11 mouse cellular contexts compared by ENCODE assay signal in the genomic region with DNA sequence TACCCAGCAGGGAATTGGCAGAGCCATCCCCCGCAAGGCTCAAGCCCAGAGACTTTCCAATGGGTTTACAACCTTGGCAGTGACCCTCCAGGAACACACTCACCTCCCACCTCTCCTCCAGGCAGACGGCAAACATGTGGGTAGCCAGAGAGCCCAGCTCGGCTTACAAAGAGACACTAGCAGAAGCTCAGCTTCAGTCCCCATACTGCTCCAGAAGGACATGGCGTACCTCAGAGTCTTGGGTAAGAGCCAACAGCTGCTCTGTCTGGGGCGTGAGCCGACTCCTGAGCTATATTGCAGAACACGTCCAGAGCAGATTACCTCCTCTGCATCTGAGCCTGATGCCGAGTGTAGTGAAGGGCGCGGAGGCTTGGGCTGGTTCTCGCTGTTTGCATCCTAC. TPM values are rescaled to one million over a fixed set of nuclear protein-coding genes. Genes with fewer than 3 reads are reported as not detected.
DNase-seq lines count a peak whose midpoint lies in the region; ATAC-seq and TF ChIP-seq lines count a peak whose summit lies in the region.
"Had no signal": no experiment of that assay in that cellular context is flagged by ENCODE, and none has a peak within 500 bp of the region (broad histone marks: within the 10 kb centered on the region; RNA-seq: fewer than 3 reads in every experiment).

No protein-coding gene starts in this region.

- WGBS in embryonic facial prominence, embryonic 14.5 days = 65% methylated on average over 9 of the region's 11 CpGs
- 88% methylated on average over 11 of the region's 11 CpGs for WGBS in embryonic facial prominence, embryonic 10.5 days
- 58% methylated on average over 11 of the region's 11 CpGs for WGBS in hindbrain, postnatal 0 days
- WGBS in hindbrain, embryonic 16.5 days = 74% methylated on average over 11 of the region's 11 CpGs
- 72% methylated on average over 11 of the region's 11 CpGs for WGBS in intestine, embryonic 16.5 days

- peak; percentile 60 for DNase-seq in embryonic facial prominence, embryonic 14.5 days (ENCODE audit: low spot score)
- no peak for DNase-seq in embryonic facial prominence, embryonic 10.5 days (ENCODE audit: low spot score)
- DNase-seq in hindbrain, postnatal 0 days (ENCODE audit: low spot score) = peak; percentile 54
- DNase-seq in right cerebral cortex, postnatal 25 days = peak; percentile 14
- DNase-seq in right cerebral cortex, postnatal 10 days (ENCODE audit: low spot score in 2 of 2) = no peak
- peak; percentile 68 for DNase-seq in testis, postnatal 10 days (ENCODE audit: low spot score)
- DNase-seq: cerebellum, adult 9-11 months; lung, postnatal 10 days had no signal

- H3K36me3 ChIP-seq in embryonic facial prominence, embryonic 14.5 days (ENCODE audit: control insufficient read depth, insufficient read depth, low read length) = no peaks in the 10 kb centered on the region
- peaks cover 10% of the 10 kb centered on the region; the same call in 1 of the 2 replicates for H3K36me3 ChIP-seq in embryonic facial prominence, embryonic 10.5 days (replicated peaks)
- H3K36me3 ChIP-seq in hindbrain, postnatal 0 days (ENCODE audit: insufficient read depth, low read length) = no peaks in the 10 kb centered on the region
- no peaks in the 10 kb centered on the region for H3K36me3 ChIP-seq in hindbrain, embryonic 16.5 days (ENCODE audit: control insufficient read depth, insufficient read depth, low read length)
- no peaks in the 10 kb centered on the region for H3K36me3 ChIP-seq in intestine, embryonic 16.5 days (ENCODE audit: control insufficient read depth, insufficient read depth, low read length)
- H3K36me3 ChIP-seq: hindbrain, embryonic 12.5 days had no signal

- H3K27me3 ChIP-seq in embryonic facial prominence, embryonic 14.5 days (replicated peaks; ENCODE audit: control insufficient read depth, insufficient read depth, low read length) = no peaks in the 10 kb centered on the region
- no peaks in the 10 kb centered on the region for H3K27me3 ChIP-seq in embryonic facial prominence, embryonic 10.5 days (replicated peaks; ENCODE audit: low read depth, poor library complexity, severe bottlenecking)
- no peaks in the 10 kb centered on the region for H3K27me3 ChIP-seq in hindbrain, postnatal 0 days (ENCODE audit: insufficient read depth, low read length)
- H3K27me3 ChIP-seq in hindbrain, embryonic 16.5 days (replicated peaks; ENCODE audit: control insufficient read depth, insufficient read depth, low read length) = no peaks in the 10 kb centered on the region
- no peaks in the 10 kb centered on the region for H3K27me3 ChIP-seq in intestine, embryonic 16.5 days (replicated peaks; ENCODE audit: control insufficient read depth, insufficient read depth, low read length)
- H3K27me3 ChIP-seq: hindbrain, embryonic 12.5 days had no signal

- TF ChIP-seq CTCF in hindbrain, postnatal 0 days (IDR thresholded peaks at IDR 0.05; ENCODE audit: low read depth) = no peak

- no peak overlapping the region for H3K27ac ChIP-seq in embryonic facial prominence, embryonic 14.5 days (replicated peaks; ENCODE audit: low read depth, low read length)
- H3K27ac ChIP-seq in embryonic facial prominence, embryonic 10.5 days (replicated peaks) = no peak overlapping the region
- no peak overlapping the region for H3K27ac ChIP-seq in hindbrain, postnatal 0 days
- H3K27ac ChIP-seq in hindbrain, embryonic 16.5 days (ENCODE audit: low read depth, low read length) = no peak overlapping the region
- H3K27ac ChIP-seq in intestine, embryonic 16.5 days (ENCODE audit: low read length) = no peak overlapping the region
- H3K27ac ChIP-seq: hindbrain, embryonic 12.5 days had no signal

- no peak overlapping the region for H3K4me3 ChIP-seq in embryonic facial prominence, embryonic 14.5 days (ENCODE audit: low read depth, low read length)
- no peak overlapping the region for H3K4me3 ChIP-seq in embryonic facial prominence, embryonic 10.5 days
- no peak overlapping the region for H3K4me3 ChIP-seq in hindbrain, postnatal 0 days (ENCODE audit: low read length)
- H3K4me3 ChIP-seq in hindbrain, embryonic 16.5 days (ENCODE audit: low read length) = no peak overlapping the region
- no peak overlapping the region for H3K4me3 ChIP-seq in intestine, embryonic 16.5 days (ENCODE audit: low read length)
- H3K4me3 ChIP-seq: hindbrain, embryonic 12.5 days had no signal

- ATAC-seq in embryonic facial prominence, embryonic 14.5 days (ENCODE audit: low read depth) = peak; percentile 66
- peak; percentile 43; the same call in 1 of the 2 replicates for ATAC-seq in hindbrain, postnatal 0 days
- ATAC-seq in hindbrain, embryonic 16.5 days = no peak
- no peak for ATAC-seq in intestine, embryonic 16.5 days

- H3K9ac ChIP-seq in embryonic facial prominence, embryonic 14.5 days (ENCODE audit: low read depth, low read length) = no peak overlapping the region
- H3K9ac ChIP-seq in hindbrain, postnatal 0 days (replicated peaks; ENCODE audit: low read length) = no peak overlapping the region
- H3K9ac ChIP-seq in hindbrain, embryonic 16.5 days (ENCODE audit: low read depth, low read length) = no peak overlapping the region
- H3K9ac ChIP-seq in intestine, embryonic 16.5 days (ENCODE audit: low read depth, low read length) = no peak overlapping the region
- H3K9ac ChIP-seq: hindbrain, embryonic 12.5 days had no signal

- no peaks in the 10 kb centered on the region; the same call in 1 of the 2 replicates for H3K4me1 ChIP-seq in embryonic facial prominence, embryonic 14.5 days (ENCODE audit: control insufficient read depth, insufficient read depth, low read length)
- peaks cover 29% of the 10 kb centered on the region for H3K4me1 ChIP-seq in embryonic facial prominence, embryonic 10.5 days
- no peaks in the 10 kb centered on the region for H3K4me1 ChIP-seq in hindbrain, postnatal 0 days (ENCODE audit: insufficient read depth, low read length)
- no peaks in the 10 kb centered on the region for H3K4me1 ChIP-seq in hindbrain, embryonic 16.5 days (ENCODE audit: control insufficient read depth, insufficient read depth, low read depth, low read length)
- peaks cover 9% of the 10 kb centered on the region; the same call in 1 of the 2 replicates for H3K4me1 ChIP-seq in intestine, embryonic 16.5 days (ENCODE audit: control insufficient read depth, insufficient read depth, low read length)

- H3K9me3 ChIP-seq in embryonic facial prominence, embryonic 14.5 days (ENCODE audit: control insufficient read depth, low read length) = no peaks in the 10 kb centered on the region
- H3K9me3 ChIP-seq in embryonic facial prominence, embryonic 10.5 days = no peaks in the 10 kb centered on the region
- H3K9me3 ChIP-seq in hindbrain, postnatal 0 days (ENCODE audit: low read length) = no peaks in the 10 kb centered on the region
- H3K9me3 ChIP-seq in hindbrain, embryonic 16.5 days (ENCODE audit: control insufficient read depth, low read length) = no peaks in the 10 kb centered on the region
- H3K9me3 ChIP-seq in intestine, embryonic 16.5 days (ENCODE audit: control insufficient read depth, low read length) = no peaks in the 10 kb centered on the region
- H3K9me3 ChIP-seq: hindbrain, embryonic 12.5 days had no signal

- H3K4me2 ChIP-seq in embryonic facial prominence, embryonic 14.5 days (ENCODE audit: low read depth, low read length) = no peak overlapping the region
- no peak overlapping the region for H3K4me2 ChIP-seq in hindbrain, postnatal 0 days (ENCODE audit: low read depth, low read length)
- no peak overlapping the region for H3K4me2 ChIP-seq in hindbrain, embryonic 16.5 days (ENCODE audit: low read length)
- no peak overlapping the region for H3K4me2 ChIP-seq in intestine, embryonic 16.5 days (ENCODE audit: low read depth, low read length)
- H3K4me2 ChIP-seq: hindbrain, embryonic 12.5 days had no signal

RNA-seq across cellular contexts. Expression of a gene that starts 15.0 kb away (rescaled TPM):
- polyA plus RNA-seq in embryonic facial prominence, embryonic 14.5 days (2014; fragmentation: Nextera tagmentation; extraction: Ambion mirVana) = 44.4 and 47.9 TPM in 2 replicates
- polyA plus RNA-seq in embryonic facial prominence, embryonic 10.5 days (2016; fragmentation: Nextera tagmentation; extraction: Ambion mirVana) = 43.2 and 47.3 TPM in 2 replicates
- 70.3 and 71.7 TPM in 2 replicates for total RNA-seq in hindbrain, postnatal 0 days (2014; rRNA removed)
- polyA plus RNA-seq in hindbrain, postnatal 0 days (2015; fragmentation: Nextera tagmentation; extraction: Ambion mirVana) = 53.9 and 56.1 TPM in 2 replicates
- 55.3 and 62.6 TPM in 2 replicates for polyA plus RNA-seq in hindbrain, embryonic 16.5 days (2015; fragmentation: Nextera tagmentation; extraction: Ambion mirVana)
- polyA plus RNA-seq in intestine, embryonic 16.5 days (2015; fragmentation: Nextera tagmentation; extraction: Ambion mirVana) = 59.9 and 73.1 TPM in 2 replicates

Comparison
In these comparisons a context has a peak if more than half of its experiments do, and no peak if none do; other contexts are left out.
1. ATAC-seq: peak in embryonic facial prominence, embryonic 14.5 days (single experiment) and hindbrain, postnatal 0 days (single experiment); none in hindbrain, embryonic 16.5 days (single experiment) and intestine, embryonic 16.5 days (single experiment).
2. DNase-seq: peak in embryonic facial prominence, embryonic 14.5 days (single experiment), hindbrain, postnatal 0 days (single experiment), right cerebral cortex, postnatal 25 days (single experiment) and testis, postnatal 10 days (single experiment); none in embryonic facial prominence, embryonic 10.5 days (single experiment) and right cerebral cortex, postnatal 10 days (0 of 2).